In genomic region chr7:66058703-66059102, GRCm38 (mm10) we compare ENCODE assay signal across 8 mouse cellular contexts. TPM values are rescaled to one million over a fixed set of nuclear protein-coding genes. Genes with fewer than 3 reads are reported as not detected.
DNase-seq lines count a peak whose midpoint lies in the region; ATAC-seq lines count a peak whose summit lies in the region.

Gene Snrpa1 (plus strand): TSS chr7:66059003.

- ATAC-seq in kidney, embryonic 15.5 days (replicated peaks; ENCODE audit: low FRiP score): no peak
- no peak for ATAC-seq in intestine, embryonic 16.5 days

- WGBS in kidney, embryonic 15.5 days: 81% methylated on average over 1 of the region's 1 CpGs
- WGBS in intestine, embryonic 16.5 days: 68% methylated on average over 1 of the region's 1 CpGs
- 81% methylated on average over 1 of the region's 1 CpGs for WGBS in midbrain, embryonic 10.5 days

- peak within 1 kb of the TSS; percentile 99 for H3K4me3 ChIP-seq in kidney, embryonic 15.5 days (replicated peaks)
- H3K4me3 ChIP-seq in intestine, embryonic 16.5 days (ENCODE audit: low read length): peak within 1 kb of the TSS; percentile 94
- peak within 1 kb of the TSS; percentile 98 for H3K4me3 ChIP-seq in midbrain, embryonic 10.5 days

- peak within 1 kb of the TSS; percentile 89 for H3K9ac ChIP-seq in kidney, embryonic 15.5 days
- H3K9ac ChIP-seq in intestine, embryonic 16.5 days (ENCODE audit: low read depth, low read length): peak within 1 kb of the TSS; percentile 95

- peak within 1 kb of the TSS; percentile 76 for H3K4me2 ChIP-seq in kidney, embryonic 15.5 days
- peak within 1 kb of the TSS; percentile 60 for H3K4me2 ChIP-seq in intestine, embryonic 16.5 days (ENCODE audit: low read depth, low read length)

- no peaks in the 10 kb centered on the region for H3K9me3 ChIP-seq in kidney, embryonic 15.5 days (replicated peaks)
- no peaks in the 10 kb centered on the region for H3K9me3 ChIP-seq in intestine, embryonic 16.5 days (ENCODE audit: control insufficient read depth, low read length)
- H3K9me3 ChIP-seq in midbrain, embryonic 10.5 days (replicated peaks): no peaks in the 10 kb centered on the region

- H3K27ac ChIP-seq in kidney, embryonic 15.5 days: no peak within 1 kb of the TSS
- H3K27ac ChIP-seq in intestine, embryonic 16.5 days (ENCODE audit: low read length): no peak within 1 kb of the TSS
- no peak within 1 kb of the TSS for H3K27ac ChIP-seq in midbrain, embryonic 10.5 days (replicated peaks)

- no peak for DNase-seq in kidney, postnatal 4 days
- DNase-seq in adrenal gland, postnatal 36 days: no peak
- DNase-seq in gastrocnemius, postnatal 25 days: no peak
- no peak for DNase-seq in midbrain, embryonic 10.5 days (ENCODE audit: low spot score)
- no peak for DNase-seq in natural killer cell, adult 2 months (ENCODE audit: low spot score in 2 of 2)
- no peak for DNase-seq in embryo, embryonic 10.5 days (ENCODE audit: low spot score)

- 0 out of 2 replicates have a peak, but pooled peaks cover 3% of the 10 kb centered on the region for H3K27me3 ChIP-seq in kidney, embryonic 15.5 days
- no peaks in the 10 kb centered on the region for H3K27me3 ChIP-seq in intestine, embryonic 16.5 days (replicated peaks; ENCODE audit: control insufficient read depth, insufficient read depth, low read length)
- no peaks in the 10 kb centered on the region for H3K27me3 ChIP-seq in midbrain, embryonic 10.5 days (ENCODE audit: low read depth, poor library complexity, severe bottlenecking)

- peaks cover 15% of the 10 kb centered on the region for H3K36me3 ChIP-seq in kidney, embryonic 15.5 days
- H3K36me3 ChIP-seq in intestine, embryonic 16.5 days (ENCODE audit: control insufficient read depth, insufficient read depth, low read length): 0 out of 2 replicates have a peak, but pooled peaks cover 2% of the 10 kb centered on the region
- H3K36me3 ChIP-seq in midbrain, embryonic 10.5 days: peaks cover 16% of the 10 kb centered on the region

- peaks cover 17% of the 10 kb centered on the region for H3K4me1 ChIP-seq in kidney, embryonic 15.5 days
- peaks cover 6% of the 10 kb centered on the region; the same call in 1 of the 2 replicates for H3K4me1 ChIP-seq in intestine, embryonic 16.5 days (ENCODE audit: control insufficient read depth, insufficient read depth, low read length)
- H3K4me1 ChIP-seq in midbrain, embryonic 10.5 days: peaks cover 21% of the 10 kb centered on the region

RNA-seq across cellular contexts. Expression of gene Snrpa1, which starts in this region (rescaled TPM):
- 184 and 190 TPM in 2 replicates for polyA plus RNA-seq in kidney, embryonic 15.5 days (2015; fragmentation: Nextera tagmentation; extraction: Ambion mirVana)
- total RNA-seq in adrenal gland, postnatal 36 days (2021): 10 to 100 TPM; 30.8 to 38.2 TPM
- 10 to 100 TPM; 17.6 to 19.0 TPM for total RNA-seq in gastrocnemius, postnatal 25 days (2021)
- polyA plus RNA-seq in intestine, embryonic 16.5 days (2015; fragmentation: Nextera tagmentation; extraction: Ambion mirVana): 137 and 156 TPM in 2 replicates
- 244 and 271 TPM in 2 replicates for polyA plus RNA-seq in midbrain, embryonic 10.5 days (2016; fragmentation: Nextera tagmentation; extraction: Ambion mirVana)
